In genomic region chr13:111660072-111660471, GRCm38 (mm10) we compare ENCODE assay signal across 24 mouse cellular contexts. TPM values are rescaled to one million over a fixed set of nuclear protein-coding genes. Genes with fewer than 3 reads are reported as not detected.
A peak's percentile ranks its signal among the peaks of the same experiment; 100 is the strongest.
DNase-seq lines count a peak whose midpoint lies in the region; ATAC-seq and TF ChIP-seq lines count a peak whose summit lies in the region.
"Had no signal": no experiment of that assay in that cellular context is flagged by ENCODE, and none has a peak within 500 bp of the region (broad histone marks: within the 10 kb centered on the region; RNA-seq: fewer than 3 reads in every experiment).

No protein-coding gene starts in this region.

- no peaks in the 10 kb centered on the region for H3K9me3 ChIP-seq in kidney, embryonic 16.5 days (ENCODE audit: low read length)
- no peaks in the 10 kb centered on the region for H3K9me3 ChIP-seq in G1E (replicated peaks)
- no peaks in the 10 kb centered on the region for H3K9me3 ChIP-seq in forebrain, embryonic 10.5 days
- H3K9me3 ChIP-seq: embryonic facial prominence, embryonic 13.5 days; hindbrain, embryonic 13.5 days; liver, embryonic 13.5 days; lung, embryonic 15.5 days had no signal

- 17% methylated on average over 13 of the region's 13 CpGs for WGBS in kidney, embryonic 16.5 days
- 83% methylated on average over 13 of the region's 13 CpGs for WGBS in forebrain, embryonic 10.5 days

- peaks cover 17% of the 10 kb centered on the region for H3K4me1 ChIP-seq in kidney, embryonic 16.5 days (ENCODE audit: insufficient read depth, low read length)
- H3K4me1 ChIP-seq in G1E (ENCODE audit: insufficient read depth, low read depth, low read length): peaks cover 58% of the 10 kb centered on the region
- peaks cover 8% of the 10 kb centered on the region; the same call in 1 of the 2 replicates for H3K4me1 ChIP-seq in forebrain, embryonic 10.5 days
- H3K4me1 ChIP-seq: lung, embryonic 15.5 days had no signal

- no peak overlapping the region for H3K4me3 ChIP-seq in kidney, embryonic 16.5 days (ENCODE audit: low read length)
- H3K4me3 ChIP-seq in G1E (ENCODE audit: low read depth, low read length): peak overlapping the region; percentile 38; the same call in 1 of the 2 replicates
- H3K4me3 ChIP-seq in forebrain, embryonic 10.5 days: no peak overlapping the region
- H3K4me3 ChIP-seq: embryonic facial prominence, embryonic 13.5 days; erythroblast, embryonic 14.5 days; hindbrain, embryonic 13.5 days; layer of hippocampus, adult 2 months; liver, embryonic 13.5 days; lung, embryonic 15.5 days had no signal

- TF ChIP-seq CTCF in G1E (IDR thresholded peaks at IDR 0.05; ENCODE audit: low read depth, low read length): no peak

- no peaks in the 10 kb centered on the region for H3K27me3 ChIP-seq in kidney, embryonic 16.5 days (ENCODE audit: insufficient read depth, low read length)
- H3K27me3 ChIP-seq in G1E (ENCODE audit: insufficient read depth, low read length): no peaks in the 10 kb centered on the region; the same call in 1 of the 2 replicates
- H3K27me3 ChIP-seq in forebrain, embryonic 10.5 days (ENCODE audit: poor library complexity, severe bottlenecking): no peaks in the 10 kb centered on the region
- H3K27me3 ChIP-seq: embryonic facial prominence, embryonic 13.5 days; hindbrain, embryonic 13.5 days; liver, embryonic 13.5 days had no signal

- peak overlapping the region; percentile 5; the same call in 1 of the 2 replicates for H3K4me2 ChIP-seq in kidney, embryonic 16.5 days (replicated peaks; ENCODE audit: low read depth, low read length)
- H3K4me2 ChIP-seq: embryonic facial prominence, embryonic 13.5 days; hindbrain, embryonic 13.5 days; liver, embryonic 13.5 days; lung, embryonic 15.5 days; midbrain, embryonic 11.5 days had no signal

- peak; percentile 5 to 33 for DNase-seq in adrenal gland, adult (ENCODE audit: inconsistent age in 2 of 2, low spot score in 1 of 2)
- DNase-seq in adrenal gland, adult 18-20 months (ENCODE audit: low spot score in 2 of 2): no peak
- no peak for DNase-seq in kidney, adult 11 months
- DNase-seq in G1E (ENCODE audit: low spot score): no peak
- peak; percentile 8 for DNase-seq in embryo, embryonic 9.5 days (ENCODE audit: extremely low spot score)
- DNase-seq in forebrain, embryonic 10.5 days (ENCODE audit: extremely low spot score, low spot score): no peak
- DNase-seq: cerebellum, adult 9-10 months; heart, adult 18-20 months; kidney, postnatal 14 days; liver, embryonic 13.5 days; lung, postnatal 4 days; spleen, adult 18-20 months; thymus, adult 18-20 months; thymus, postnatal 36 days had no signal

- peak; percentile 51; the same call in 1 of the 2 replicates for ATAC-seq in kidney, embryonic 16.5 days (ENCODE audit: low FRiP score, low TSS enrichment)
- no peak for ATAC-seq in G1E (ENCODE audit: extremely low read depth, insufficient number of reproducible peaks, low FRiP score, poor library complexity, severe bottlenecking)
- ATAC-seq in megakaryocyte-erythroid progenitor cell, adult 5-6 weeks (replicated peaks; ENCODE audit: low FRiP score, low TSS enrichment, poor library complexity, severe bottlenecking): no peak
- ATAC-seq: forebrain, embryonic 14.5 days; inflammation-experienced regulatory T-cells, adult 6 months had no signal

- H3K9ac ChIP-seq in kidney, embryonic 16.5 days (replicated peaks; ENCODE audit: low read length): no peak overlapping the region
- H3K9ac ChIP-seq: embryonic facial prominence, embryonic 13.5 days; hindbrain, embryonic 13.5 days; liver, embryonic 13.5 days; lung, embryonic 15.5 days had no signal

- no peaks in the 10 kb centered on the region for H3K36me3 ChIP-seq in kidney, embryonic 16.5 days (ENCODE audit: insufficient read depth, low read length)
- H3K36me3 ChIP-seq in G1E (replicated peaks): no peaks in the 10 kb centered on the region
- H3K36me3 ChIP-seq in forebrain, embryonic 10.5 days (replicated peaks): no peaks in the 10 kb centered on the region
- H3K36me3 ChIP-seq: embryonic facial prominence, embryonic 13.5 days; hindbrain, embryonic 13.5 days; liver, embryonic 13.5 days; lung, embryonic 15.5 days had no signal

- no peak overlapping the region for H3K27ac ChIP-seq in kidney, embryonic 16.5 days (ENCODE audit: low read length)
- H3K27ac ChIP-seq in forebrain, embryonic 10.5 days: no peak overlapping the region
- H3K27ac ChIP-seq: hindbrain, embryonic 13.5 days; layer of hippocampus, adult 2 months; lung, embryonic 15.5 days had no signal

RNA-seq across cellular contexts. Expression of gene Mier3, which starts 20.7 kb away (rescaled TPM):
- total RNA-seq in adrenal gland, adult 18-20 months (2021): 10 to 100 TPM; 24.7 to 46.0 TPM
- polyA plus RNA-seq in kidney, embryonic 16.5 days (2015; fragmentation: Nextera tagmentation; extraction: Ambion mirVana): 18.3 and 21.0 TPM in 2 replicates
- total RNA-seq in G1E (2014; fragmentation: Nextera tagmentation) (65.3 and 89.2 TPM in 2 replicates), G1E (2017) (59.3 and 68.6 TPM in 2 replicates)
- polyA plus RNA-seq in G1E (2012): 0.96 and 1.6 TPM in 2 replicates
- 45.5 and 50.6 TPM in 2 replicates for total RNA-seq in megakaryocyte-erythroid progenitor cell, adult 5-6 weeks (2014; fragmentation: Nextera tagmentation)
- total RNA-seq in megakaryocyte-erythroid progenitor cell, adult 5-6 weeks (2017): 50.5 and 51.0 TPM in 2 replicates
- 18.7 and 19.7 TPM in 2 replicates for polyA plus RNA-seq in forebrain, embryonic 10.5 days (2016; fragmentation: Nextera tagmentation; extraction: Ambion mirVana)

Comparison
In these comparisons a context has a peak if more than half of its experiments do, and no peak if none do; other contexts are left out.
1. DNase-seq: peak in adrenal gland, adult (2 of 2) and embryo, embryonic 9.5 days (single experiment); none in adrenal gland, adult 18-20 months (0 of 2), kidney, adult 11 months (single experiment), G1E (single experiment) and forebrain, embryonic 10.5 days (single experiment).